Mouse (Mus musculus) retina, embryonic 14.5 days (tissue): Measurements from ENCODE around the gene Psma1.

Experiments
- DNase-seq: peaks from one replicate; pipeline ENCODE4 v3.0.0-alpha.2; 2015; ENCODE audit warnings: low spot score

Psma1 gene

DNA sequence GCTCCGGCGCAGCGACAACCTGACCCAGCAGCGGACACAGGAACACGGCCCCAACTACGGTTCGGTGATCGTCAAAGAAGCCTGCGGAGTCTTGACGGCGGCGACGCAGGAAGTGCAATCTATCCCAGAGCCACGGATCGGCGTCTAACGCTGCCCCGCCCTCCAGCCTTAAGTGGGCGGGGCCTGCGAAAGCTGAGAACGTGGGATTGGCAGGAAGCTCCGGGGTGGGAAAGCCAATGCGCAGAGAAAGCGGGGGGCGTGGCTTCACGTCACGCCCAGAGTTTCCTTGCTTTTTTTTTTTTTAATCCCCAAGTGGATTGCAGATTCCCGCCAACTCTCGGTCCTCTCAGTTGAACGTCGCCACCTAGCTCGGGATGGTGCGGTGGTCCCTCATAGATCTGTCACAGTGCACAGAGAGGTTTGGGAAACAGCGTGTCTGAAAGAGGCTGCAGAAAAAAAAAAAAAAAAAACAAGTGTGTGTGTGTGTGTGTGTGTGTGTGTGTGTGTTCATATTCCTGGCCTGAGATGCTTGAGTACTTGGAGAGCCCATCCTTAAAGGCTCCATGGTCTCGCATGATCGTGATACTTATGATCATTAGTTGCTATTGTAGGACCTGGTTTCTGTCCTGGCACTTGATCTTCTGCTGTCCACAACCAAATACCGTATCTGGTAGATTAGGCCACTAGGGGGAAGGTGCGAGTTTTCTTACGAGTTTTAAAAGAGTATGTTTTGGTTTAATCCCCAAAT lies at the start of gene Psma1:
Gene Psma1 (minus strand): TSS at position 114 of the 748 bp plus-strand sequence.
- DNase-seq = peak; percentile 99

- DNase-seq = no peak
Observed at GRCm38 (mm10) chr7:114323527-114323926, 47.6 kb upstream of the Psma1 start.

GRCm38 (mm10) chr7:114322531-114323441 lies 46.9 kb upstream of the Psma1 start:
- no peak for DNase-seq

DNA sequence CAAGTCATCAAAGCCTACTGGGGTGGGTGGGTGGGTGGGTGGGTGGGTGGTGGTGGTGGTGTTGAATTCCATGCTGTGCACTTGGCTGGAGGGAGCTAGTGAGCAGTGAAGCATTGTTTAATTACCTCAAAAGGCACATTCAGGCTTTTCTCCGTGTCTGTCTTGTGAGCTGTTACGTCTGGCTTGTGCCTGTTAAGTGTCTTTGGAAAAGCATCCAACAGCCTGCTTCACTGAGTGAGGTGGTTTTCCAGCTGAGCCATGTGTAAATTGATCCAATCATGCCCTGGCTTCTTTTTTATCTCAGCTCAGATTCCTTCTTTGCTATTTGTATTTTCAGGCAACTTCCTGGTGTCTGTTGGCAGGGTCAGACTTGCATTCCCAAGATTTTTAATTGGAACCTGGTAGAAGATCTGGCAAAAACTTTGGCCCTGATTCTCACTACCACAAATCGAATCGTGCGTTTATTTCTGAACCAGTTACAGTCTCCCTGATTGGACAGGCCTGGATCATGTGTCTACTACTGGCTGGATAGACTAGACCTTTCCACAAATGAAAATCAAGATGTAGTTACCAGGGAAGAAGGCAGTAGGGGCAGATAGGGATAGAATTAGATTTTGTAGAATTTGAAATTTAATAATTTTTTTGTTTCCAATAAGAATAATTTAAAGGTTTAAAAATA lies 45.9 kb upstream of the Psma1 start:
- DNase-seq = peak; percentile 35

GRCm38 (mm10) chr7:114317896-114318295 lies 42.0 kb upstream of the Psma1 start:
- DNase-seq = no peak

DNA sequence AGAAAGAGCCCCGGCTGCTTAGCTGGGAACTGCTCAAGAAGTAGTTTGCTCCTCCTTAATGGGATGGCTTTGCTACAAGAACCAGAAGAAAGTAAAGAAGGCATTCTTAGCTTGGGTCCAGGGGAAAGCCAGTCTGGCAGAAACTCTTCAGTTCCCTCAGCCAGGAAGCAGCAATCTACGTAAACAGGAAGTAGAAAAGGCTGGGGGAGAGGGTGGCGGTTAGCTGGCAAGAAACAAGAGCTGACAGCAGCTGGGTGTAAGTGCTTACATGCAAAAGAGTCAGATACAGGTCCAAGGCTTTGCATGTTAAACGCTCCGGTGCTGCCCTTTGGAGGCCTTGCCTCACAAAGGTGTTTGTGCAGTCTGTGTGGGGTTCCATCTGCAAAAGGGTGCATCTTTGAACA lies 41.5 kb upstream of the Psma1 start:
- DNase-seq = no peak

DNA sequence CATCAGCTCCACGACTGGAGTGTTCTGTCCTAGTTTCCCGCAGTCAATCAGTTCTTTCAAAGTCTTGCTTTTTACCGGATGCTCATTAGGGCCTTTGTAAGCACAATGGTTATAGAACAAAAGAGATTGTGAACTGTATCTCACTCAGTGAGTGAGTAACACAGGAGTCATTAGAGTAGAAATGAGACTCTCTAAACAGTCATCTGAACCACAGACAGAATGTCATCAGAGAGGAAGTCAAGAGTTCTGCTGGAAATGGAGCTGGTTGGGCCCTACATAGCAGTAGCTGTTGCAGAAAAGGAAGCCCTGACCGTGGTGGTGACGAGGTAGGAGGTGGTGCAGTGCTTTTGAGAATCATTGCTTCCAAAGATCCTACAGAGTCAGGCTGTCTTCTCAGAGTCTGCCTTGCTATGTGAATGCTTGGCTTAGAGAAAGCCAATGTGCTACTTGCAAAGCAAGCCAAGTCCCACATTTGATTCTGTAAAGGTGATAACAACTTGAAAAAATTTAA lies 40.5 kb upstream of the Psma1 start:
- peak; percentile 79 for DNase-seq

- DNase-seq = no peak
Observed at GRCm38 (mm10) chr7:114311209-114311608, 35.3 kb upstream of the Psma1 start.

GRCm38 (mm10) chr7:114309020-114309419 lies 33.1 kb upstream of the Psma1 start:
- DNase-seq = no peak

GRCm38 (mm10) chr7:114301293-114301782 lies 25.4 kb upstream of the Psma1 start:
- no peak for DNase-seq

DNA sequence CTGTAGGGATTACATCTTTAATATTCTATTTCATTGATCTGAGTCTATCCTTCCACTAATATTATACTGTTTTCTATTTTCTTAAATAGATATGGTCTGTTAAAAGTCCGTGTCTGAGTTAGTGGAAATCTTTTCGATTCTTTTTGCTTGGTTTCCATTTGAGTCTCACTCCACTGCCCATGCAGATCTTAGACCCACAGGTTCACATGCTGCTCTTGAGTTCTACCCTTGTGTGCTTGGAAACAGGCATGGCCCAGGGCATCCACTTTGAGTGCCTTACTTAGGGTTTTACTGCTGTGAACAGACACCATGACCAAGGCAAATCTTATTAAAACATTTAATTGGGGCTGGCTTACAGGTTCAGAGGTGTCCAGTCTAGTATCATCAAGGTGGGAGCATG lies 24.9 kb upstream of the Psma1 start:
- no peak for DNase-seq

- no peak for DNase-seq
Observed at GRCm38 (mm10) chr7:114299247-114299646, 23.3 kb upstream of the Psma1 start.

DNA sequence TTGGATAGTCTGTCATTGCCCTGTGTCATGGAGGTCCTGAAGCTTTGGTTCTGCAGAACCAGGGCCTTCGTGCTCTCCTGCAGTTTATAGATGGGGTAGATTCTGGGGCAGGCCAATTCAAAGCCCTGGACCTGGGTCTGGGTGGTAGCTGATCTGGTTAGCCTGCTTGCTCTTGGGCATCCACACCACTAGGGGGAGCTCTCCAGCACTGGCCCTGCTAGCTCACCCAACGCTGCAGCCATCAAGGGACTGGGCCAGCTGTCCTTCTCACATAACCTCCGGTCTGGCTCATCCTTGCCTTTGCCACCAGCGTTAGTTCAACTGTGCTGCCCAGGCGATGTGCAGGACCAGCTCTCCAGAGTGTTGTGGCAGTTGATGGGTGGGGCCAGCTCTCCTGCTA lies 18.8 kb upstream of the Psma1 start:
- no peak for DNase-seq

- DNase-seq = no peak
Observed at GRCm38 (mm10) chr7:114293903-114294302, 18.0 kb upstream of the Psma1 start.

DNA sequence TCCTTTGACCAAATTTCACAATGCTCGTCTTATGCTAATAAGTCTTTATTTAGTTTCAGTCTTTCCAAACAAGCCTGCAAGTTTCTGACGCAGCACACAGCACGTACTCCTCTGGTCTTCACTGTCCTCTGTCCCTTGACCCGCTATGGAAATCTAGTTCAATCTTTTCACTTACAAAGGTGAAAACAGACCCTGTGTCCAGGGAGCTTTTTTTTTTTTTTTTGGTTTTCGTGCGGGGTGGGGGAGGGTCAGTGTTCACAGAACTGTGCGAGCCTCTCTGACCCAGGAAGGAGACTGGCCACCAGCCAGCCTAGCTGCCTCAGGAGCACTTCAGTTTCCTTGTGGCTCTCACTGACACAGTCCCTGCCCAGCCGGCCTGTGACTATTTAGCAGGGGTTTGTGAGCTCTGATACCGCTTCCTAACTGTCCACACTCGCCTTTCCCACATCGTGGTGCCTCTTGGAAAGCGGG lies 16.6 kb upstream of the Psma1 start:
- DNase-seq = peak; percentile 31

GRCm38 (mm10) chr7:114291461-114292335 lies 15.8 kb upstream of the Psma1 start:
- DNase-seq = peak; percentile 33

- DNase-seq = no peak
Observed at GRCm38 (mm10) chr7:114290078-114290506, 14.2 kb upstream of the Psma1 start.

GRCm38 (mm10) chr7:114284296-114284910 lies 8.5 kb upstream of the Psma1 start:
- no peak for DNase-seq

- no peak for DNase-seq
Observed at GRCm38 (mm10) chr7:114283006-114283405, 7.1 kb upstream of the Psma1 start.

DNA sequence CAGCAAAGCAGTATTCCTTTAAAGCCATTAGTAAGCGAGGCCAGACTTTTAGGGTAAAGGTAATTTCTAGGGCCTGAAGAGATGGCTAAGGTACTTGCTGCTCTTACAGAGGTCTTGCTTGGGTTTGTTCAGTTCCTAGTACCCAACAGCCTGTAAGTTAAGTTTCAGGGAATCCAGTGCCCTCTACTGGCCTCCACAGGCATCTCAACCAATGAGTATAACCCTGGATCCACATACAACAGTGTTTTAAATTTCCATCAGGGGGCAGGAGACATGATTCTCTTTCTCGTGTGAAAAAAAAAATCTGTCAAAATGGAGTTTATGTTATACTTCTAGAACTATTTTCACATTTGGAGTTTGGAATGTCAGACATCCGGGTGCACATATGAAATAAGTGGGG lies 5.8 kb upstream of the Psma1 start:
- peak; percentile 76 for DNase-seq
